Mouse (Mus musculus): ENCODE data around the gene Pacs1. TPM values are rescaled to one million over a fixed set of nuclear protein-coding genes. Genes with fewer than 3 reads are reported as not detected.

Gene Pacs1
- polyA plus RNA-seq, 1 experiment from 2014 or later: 6.6 TPM

- no peaks in the 10 kb centered on the region for H3K27me3 ChIP-seq (replicated peaks; ENCODE audit: control insufficient read depth, insufficient read depth, low read length)
- no peak overlapping the region for H3K4me2 ChIP-seq (replicated peaks; ENCODE audit: low read depth)
- peaks cover 55% of the 10 kb centered on the region for H3K36me3 ChIP-seq (ENCODE audit: control insufficient read depth, insufficient read depth)
- ATAC-seq: no peak
- peak; percentile 52 for TF ChIP-seq CTCF (IDR thresholded peaks at IDR 0.05; ENCODE audit: low read depth)
- H3K9me3 ChIP-seq (ENCODE audit: control insufficient read depth): no peaks in the 10 kb centered on the region
- no peak overlapping the region for H3K9ac ChIP-seq (ENCODE audit: low read depth, low read length)
- H3K4me3 ChIP-seq (ENCODE audit: low read depth, low read length): no peak overlapping the region
- WGBS: 85% methylated on average over 3 of the region's 3 CpGs
- 0 out of 2 replicates have a peak, but pooled peaks cover 2% of the 10 kb centered on the region for H3K4me1 ChIP-seq (replicated peaks; ENCODE audit: control insufficient read depth, insufficient read depth, low read length)
- H3K27ac ChIP-seq (ENCODE audit: low read depth, low read length): no peak overlapping the region
These were observed 4.2 kb upstream of the Pacs1 start for GRCm38 (mm10) chr19:5277140-5277539.

- peak; percentile 31 for TF ChIP-seq CTCF (IDR thresholded peaks at IDR 0.05; ENCODE audit: low read depth)
- no peaks in the 10 kb centered on the region for H3K27me3 ChIP-seq (replicated peaks; ENCODE audit: control insufficient read depth, insufficient read depth, low read length)
- peaks cover 49% of the 10 kb centered on the region for H3K36me3 ChIP-seq (ENCODE audit: control insufficient read depth, insufficient read depth)
- no peak overlapping the region for H3K4me2 ChIP-seq (replicated peaks; ENCODE audit: low read depth)
- no peak overlapping the region for H3K4me3 ChIP-seq (ENCODE audit: low read depth, low read length)
- ATAC-seq: no peak
- H3K9me3 ChIP-seq (ENCODE audit: control insufficient read depth): no peaks in the 10 kb centered on the region
- H3K27ac ChIP-seq (ENCODE audit: low read depth, low read length): no peak overlapping the region
- 0 out of 2 replicates have a peak, but pooled peaks cover 3% of the 10 kb centered on the region for H3K4me1 ChIP-seq (replicated peaks; ENCODE audit: control insufficient read depth, insufficient read depth, low read length)
- 90% methylated on average over 2 of the region's 2 CpGs for WGBS
- H3K9ac ChIP-seq (ENCODE audit: low read depth, low read length): no peak overlapping the region
These were observed 3.6 kb upstream of the Pacs1 start for GRCm38 (mm10) chr19:5276531-5276930.

- no peak for ATAC-seq
- Histone ChIP-seq H3K9ac (ENCODE audit: low read depth, low read length) (no peak overlapping the region), H3K9me3 (ENCODE audit: control insufficient read depth) (no peaks in the 10 kb centered on the region), H3K27ac (ENCODE audit: low read depth, low read length) (no peak overlapping the region), H3K36me3 (ENCODE audit: control insufficient read depth, insufficient read depth) (peaks cover 42% of the 10 kb centered on the region), H3K4me3 (ENCODE audit: low read depth, low read length) (no peak overlapping the region), H3K4me1 (replicated peaks; ENCODE audit: control insufficient read depth, insufficient read depth, low read length) (0 out of 2 replicates have a peak, but pooled peaks cover 3% of the 10 kb centered on the region), H3K27me3 (replicated peaks; ENCODE audit: control insufficient read depth, insufficient read depth, low read length) (no peaks in the 10 kb centered on the region), H3K4me2 (replicated peaks; ENCODE audit: low read depth) (no peak overlapping the region)
- no peak for TF ChIP-seq CTCF (IDR thresholded peaks at IDR 0.05; ENCODE audit: low read depth)
- WGBS: 88% methylated on average over 5 of the region's 5 CpGs
These were observed 2.8 kb upstream of the Pacs1 start for GRCm38 (mm10) chr19:5275736-5276135.

- Histone ChIP-seq H3K36me3 (ENCODE audit: control insufficient read depth, insufficient read depth) (peaks cover 37% of the 10 kb centered on the region), H3K4me1 (replicated peaks; ENCODE audit: control insufficient read depth, insufficient read depth, low read length) (0 out of 2 replicates have a peak, but pooled peaks cover 3% of the 10 kb centered on the region), H3K27ac (ENCODE audit: low read depth, low read length) (peak overlapping the region; percentile 22; the same call in 1 of the 2 replicates), H3K9ac (ENCODE audit: low read depth, low read length) (no peak overlapping the region), H3K4me2 (replicated peaks; ENCODE audit: low read depth) (no peak overlapping the region), H3K27me3 (replicated peaks; ENCODE audit: control insufficient read depth, insufficient read depth, low read length) (no peaks in the 10 kb centered on the region), H3K9me3 (ENCODE audit: control insufficient read depth) (no peaks in the 10 kb centered on the region), H3K4me3 (ENCODE audit: low read depth, low read length) (no peak overlapping the region)
- 87% methylated on average over 13 of the region's 13 CpGs for WGBS
- TF ChIP-seq CTCF (IDR thresholded peaks at IDR 0.05; ENCODE audit: low read depth): no peak
- ATAC-seq: no peak
These were observed 1.7 kb upstream of the Pacs1 start for GRCm38 (mm10) chr19:5274641-5275040.

GRCm38 (mm10) chr19:5273916-5274315 lies 997 bp upstream of the Pacs1 start:
- WGBS: 64% methylated on average over 4 of the region's 4 CpGs
- Histone ChIP-seq H3K27ac (ENCODE audit: low read depth, low read length) (peak overlapping the region; percentile 54; the same call in 1 of the 2 replicates), H3K27me3 (replicated peaks; ENCODE audit: control insufficient read depth, insufficient read depth, low read length) (no peaks in the 10 kb centered on the region), H3K4me2 (replicated peaks; ENCODE audit: low read depth) (no peak overlapping the region), H3K9ac (ENCODE audit: low read depth, low read length) (no peak overlapping the region), H3K4me3 (ENCODE audit: low read depth, low read length) (no peak overlapping the region), H3K4me1 (replicated peaks; ENCODE audit: control insufficient read depth, insufficient read depth, low read length) (0 out of 2 replicates have a peak, but pooled peaks cover 3% of the 10 kb centered on the region), H3K36me3 (ENCODE audit: control insufficient read depth, insufficient read depth) (peaks cover 30% of the 10 kb centered on the region), H3K9me3 (ENCODE audit: control insufficient read depth) (no peaks in the 10 kb centered on the region)
- no peak for TF ChIP-seq CTCF (IDR thresholded peaks at IDR 0.05; ENCODE audit: low read depth)
- ATAC-seq: no peak

- H3K9me3 ChIP-seq (ENCODE audit: control insufficient read depth): no peaks in the 10 kb centered on the region
- H3K4me3 ChIP-seq (ENCODE audit: low read depth, low read length): peak overlapping the region; percentile 83
- H3K36me3 ChIP-seq (ENCODE audit: control insufficient read depth, insufficient read depth): peaks cover 23% of the 10 kb centered on the region
- peak overlapping the region; percentile 99 for H3K4me2 ChIP-seq (replicated peaks; ENCODE audit: low read depth)
- no peak for TF ChIP-seq CTCF (IDR thresholded peaks at IDR 0.05; ENCODE audit: low read depth)
- H3K4me1 ChIP-seq (replicated peaks; ENCODE audit: control insufficient read depth, insufficient read depth, low read length): 0 out of 2 replicates have a peak, but pooled peaks cover 3% of the 10 kb centered on the region
- WGBS: 2% methylated on average over 19 of the region's 30 CpGs
- no peaks in the 10 kb centered on the region for H3K27me3 ChIP-seq (replicated peaks; ENCODE audit: control insufficient read depth, insufficient read depth, low read length)
- peak; percentile 40 for ATAC-seq
- H3K27ac ChIP-seq (ENCODE audit: low read depth, low read length): peak overlapping the region; percentile 83
- H3K9ac ChIP-seq (ENCODE audit: low read depth, low read length): peak overlapping the region; percentile 82
These were observed 558 bp downstream of the Pacs1 start for GRCm38 (mm10) chr19:5272326-5272795.
